Mouse (Mus musculus) left cerebral cortex, adult 18-20 months (tissue): ENCODE results near the gene Spats2l. TPM values are rescaled to one million over a fixed set of nuclear protein-coding genes. Genes with fewer than 3 reads are reported as not detected.
A peak's percentile ranks its signal among the peaks of the same experiment; 100 is the strongest.

Experiments
- DNase-seq, 2 experiments: peaks; one replicate each; pipeline ENCODE4 v3.0.0; 2021 to 2022; ENCODE audit warnings: low spot score in 2 of 2, mixed read lengths in 1 of 2
- total RNA-seq, 2 experiments: library from RNA; stranded (reverse); gene quantifications; 2 replicates each; pipeline ENCODE4 v1.2.3; 2021

Gene Spats2l
- total RNA-seq, 2 experiments from 2014 or later: 34.5 to 39.7 TPM

GRCm38 (mm10) chr1:57954376-57954765 lies 180.4 kb downstream of the Spats2l start:
- DNase-seq: no peak

- DNase-seq: no peak
These were observed 181.8 kb downstream of the Spats2l start for GRCm38 (mm10) chr1:57955774-57956173.

GRCm38 (mm10) chr1:57969327-57970271 lies 195.6 kb downstream of the Spats2l start:
- DNase-seq: peak; percentile 95 to 98

- no peak for DNase-seq
These were observed 197.6 kb downstream of the Spats2l start for GRCm38 (mm10) chr1:57971588-57971987.

- DNase-seq: no peak
These were observed 202.9 kb downstream of the Spats2l start for GRCm38 (mm10) chr1:57976860-57977259.

GRCm38 (mm10) chr1:57989052-57989600 lies 215.2 kb downstream of the Spats2l start:
- no peak for DNase-seq

GRCm38 (mm10) chr1:57991277-57991676 lies 217.3 kb downstream of the Spats2l start:
- no peak for DNase-seq

- DNase-seq: peak; percentile 91
These were observed 221.6 kb downstream of the Spats2l start, which contains the start of gene Sgo2a for GRCm38 (mm10) chr1:57995432-57996132. Gene Sgo2a (plus strand): TSS chr1:57995971.

- no peak for DNase-seq
These were observed 222.2 kb downstream of the Spats2l start for GRCm38 (mm10) chr1:57996133-57996615.

Other genes starting within 250 kb of the Spats2l start
- gene Sgo2a, start 221.8 kb downstream of the Spats2l start, total RNA-seq: under 1 TPM; 0.21 to 0.63 TPM
- gene Kctd18, start 244.8 kb downstream of the Spats2l start, total RNA-seq: 10 to 100 TPM; 14.4 to 17.6 TPM